Mouse (Mus musculus) heart, adult 9 months (tissue): ENCODE data around the gene Casz1.

ENCODE experiments used
- DNase-seq, 2 experiments: peaks; one replicate each; pipeline ENCODE4 v3.0.0; 2022; ENCODE audit warnings: low spot score in 2 of 2

Gene Casz1

DNA sequence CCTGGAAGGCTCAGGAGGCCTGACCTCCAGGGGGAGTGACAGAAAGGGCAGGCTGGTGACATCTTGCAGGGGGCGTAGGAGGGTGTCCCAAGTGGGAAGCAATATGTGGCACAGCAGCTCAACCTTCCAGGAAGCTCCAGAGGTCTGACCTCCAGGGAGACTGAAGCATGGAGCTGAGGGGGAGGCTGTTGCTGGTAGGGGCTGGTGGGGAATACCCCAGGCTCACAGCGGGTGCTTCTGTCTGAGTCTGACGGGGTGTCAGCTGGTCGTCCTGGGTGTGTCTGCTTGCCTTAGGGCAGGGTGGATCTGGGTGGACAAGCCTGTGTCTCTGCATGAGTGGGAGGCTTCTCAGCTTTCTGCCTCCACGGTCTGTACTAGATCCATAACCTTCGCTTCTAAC, 38.1 kb downstream of the Casz1 start:
- no peak for DNase-seq

DNA sequence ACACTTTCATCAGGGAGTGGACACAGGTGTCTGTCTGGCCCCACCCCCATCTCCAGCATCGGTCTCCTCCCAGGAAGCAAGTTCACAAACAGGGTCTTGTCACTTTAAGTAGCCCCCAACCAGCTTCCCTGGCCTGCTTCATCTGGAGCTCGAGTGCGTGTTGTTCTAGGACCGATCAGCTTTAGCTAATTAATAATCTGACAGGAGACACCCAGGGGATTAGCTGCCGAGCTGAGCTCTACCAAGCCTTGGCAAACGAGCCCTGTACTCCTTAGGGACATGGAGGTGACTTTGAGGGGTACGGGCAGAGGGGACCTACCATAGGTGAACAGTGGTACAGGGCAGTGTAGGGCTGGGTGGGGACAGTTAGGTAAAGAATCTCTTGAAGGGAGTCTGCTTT, 40.7 kb downstream of the Casz1 start:
- DNase-seq, result no peak

- DNase-seq, result peak; percentile 64 to 78
Observed at GRCm38 (mm10) chr4:148846203-148846602, 42.0 kb downstream of the Casz1 start.

DNA sequence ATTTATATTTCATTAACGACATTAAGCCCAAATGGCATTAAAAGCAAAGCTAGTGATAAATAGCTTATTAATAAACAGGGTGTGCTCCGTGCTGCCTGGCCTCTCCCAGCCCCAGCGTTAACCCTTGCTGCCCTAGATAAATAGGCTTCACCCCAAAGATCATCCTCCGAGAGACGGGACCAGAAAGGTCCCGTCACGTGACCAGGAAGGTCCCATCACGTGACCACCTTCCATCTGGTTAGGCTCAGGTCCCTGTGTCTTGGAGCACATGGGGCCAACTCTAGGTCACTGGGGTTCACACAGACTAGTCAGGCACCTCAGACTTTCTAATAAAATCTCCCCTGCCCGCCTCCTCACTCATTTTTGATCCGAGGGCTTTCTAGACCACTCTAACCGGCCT, 42.5 kb downstream of the Casz1 start:
- no peak for DNase-seq

DNA sequence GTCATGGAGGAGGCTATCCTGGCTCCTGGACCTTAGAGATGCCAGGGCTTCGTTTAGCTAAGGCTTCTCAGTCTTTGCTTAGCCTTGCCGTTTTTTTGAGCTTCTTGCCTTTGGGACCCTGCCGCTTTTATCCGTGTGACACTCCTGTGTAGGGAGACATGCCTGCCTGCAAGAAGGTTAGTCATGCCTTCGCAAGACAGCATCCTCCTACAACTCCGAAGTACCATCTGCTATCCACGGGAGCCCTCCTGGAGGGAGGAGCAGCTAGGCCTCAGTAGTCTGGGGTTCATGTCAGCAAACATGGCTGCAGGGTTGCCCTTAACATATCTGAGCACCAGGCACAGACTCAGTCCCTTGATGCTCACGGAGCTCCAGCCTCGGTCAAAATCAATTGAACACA, 43.4 kb downstream of the Casz1 start:
- no peak for DNase-seq

DNA sequence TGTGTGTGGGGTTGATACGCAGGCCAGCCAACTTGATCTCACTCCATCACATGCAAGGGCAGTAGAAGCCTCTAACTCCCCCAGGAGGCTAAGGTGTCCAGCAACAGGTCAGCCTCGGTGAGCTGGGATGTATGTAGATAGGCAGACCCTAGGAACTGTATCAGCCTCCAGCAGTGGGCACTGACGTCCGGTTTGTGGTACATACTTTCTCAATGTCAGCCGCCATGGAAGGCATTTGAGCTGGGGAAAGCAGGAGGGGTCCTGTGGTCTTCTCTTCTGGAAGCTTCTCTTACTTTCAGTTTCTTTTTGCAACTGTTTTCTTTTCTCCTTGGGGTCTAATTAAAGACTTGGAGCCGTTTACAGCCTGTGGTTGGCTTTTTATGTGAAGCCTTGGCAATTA, 45.2 kb downstream of the Casz1 start:
- DNase-seq, result no peak

GRCm38 (mm10) chr4:148853057-148853456, 48.8 kb downstream of the Casz1 start:
- DNase-seq, result no peak

DNA sequence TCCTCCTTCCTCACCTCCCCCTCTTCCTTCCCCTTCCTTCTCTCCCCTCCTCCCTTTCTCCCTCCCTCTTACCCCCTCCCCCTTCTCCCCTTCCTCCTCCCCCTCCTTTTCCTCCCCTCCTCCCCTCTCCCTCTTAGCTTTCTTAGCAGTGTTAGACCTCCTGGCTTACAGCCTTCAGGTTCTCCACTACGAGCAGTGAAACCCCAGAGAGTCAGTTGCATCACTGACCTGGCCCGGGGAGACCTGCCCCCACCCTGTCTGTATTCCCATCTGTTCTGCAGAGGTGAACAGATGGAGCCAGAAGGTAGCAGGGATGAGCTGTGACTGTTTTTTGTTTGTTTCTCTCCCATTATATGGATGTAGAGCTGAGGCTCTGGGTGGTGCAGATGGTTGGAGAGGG, 49.9 kb downstream of the Casz1 start:
- DNase-seq, result no peak

GRCm38 (mm10) chr4:148855527-148855926, 51.3 kb downstream of the Casz1 start:
- DNase-seq, result no peak

DNA sequence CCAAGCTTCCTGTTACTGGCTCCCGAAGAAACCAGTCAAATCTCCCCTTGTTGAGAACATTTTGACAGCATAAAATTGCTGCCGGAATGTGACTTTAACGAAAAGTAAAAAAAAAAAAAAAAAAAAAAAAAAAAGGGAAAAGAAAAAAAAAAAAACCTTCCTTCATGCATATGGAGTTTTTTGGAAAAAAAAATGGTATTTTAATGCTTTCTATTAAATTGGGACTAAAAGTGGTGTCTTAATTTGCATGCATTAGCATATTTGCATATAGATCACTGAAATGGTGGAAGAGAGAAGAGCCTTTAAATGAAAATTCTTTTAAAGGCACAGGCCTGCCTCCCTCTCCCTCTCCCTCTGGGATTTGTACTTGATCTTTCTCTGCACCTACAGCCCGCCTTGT, 52.0 kb downstream of the Casz1 start:
- DNase-seq, result no peak

GRCm38 (mm10) chr4:148857398-148858084, 53.3 kb downstream of the Casz1 start:
- DNase-seq, result no peak

- no peak for DNase-seq
Observed at GRCm38 (mm10) chr4:148858194-148858593, 54.0 kb downstream of the Casz1 start.

DNA sequence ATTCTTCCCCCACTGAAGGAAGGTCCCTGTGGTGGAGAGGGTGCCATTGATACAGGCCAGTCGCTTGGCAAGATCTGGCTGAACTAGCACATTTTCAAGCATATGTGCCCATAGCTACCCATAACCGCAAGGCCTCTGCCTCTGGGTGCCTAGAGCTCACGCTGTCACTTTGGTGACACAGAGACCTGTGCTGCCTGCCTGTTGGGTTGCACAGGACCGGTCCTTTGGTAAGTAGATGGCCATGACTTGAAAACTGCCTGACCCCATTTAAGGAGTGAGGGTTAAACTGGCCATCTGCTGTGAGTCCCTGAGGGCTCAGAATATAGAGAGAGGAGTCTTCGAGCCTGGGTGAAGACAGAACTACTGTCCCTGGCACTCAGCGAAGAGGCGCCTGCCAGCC, 55.2 kb downstream of the Casz1 start:
- DNase-seq, result no peak

GRCm38 (mm10) chr4:148859906-148860491, 55.8 kb downstream of the Casz1 start:
- DNase-seq, result no peak

GRCm38 (mm10) chr4:148860636-148861035, 56.4 kb downstream of the Casz1 start:
- DNase-seq, result no peak

GRCm38 (mm10) chr4:148866812-148867470, 62.7 kb downstream of the Casz1 start:
- no peak for DNase-seq

- DNase-seq, result peak; percentile 46 to 62
Observed at GRCm38 (mm10) chr4:148867721-148868397, 63.6 kb downstream of the Casz1 start.

DNA sequence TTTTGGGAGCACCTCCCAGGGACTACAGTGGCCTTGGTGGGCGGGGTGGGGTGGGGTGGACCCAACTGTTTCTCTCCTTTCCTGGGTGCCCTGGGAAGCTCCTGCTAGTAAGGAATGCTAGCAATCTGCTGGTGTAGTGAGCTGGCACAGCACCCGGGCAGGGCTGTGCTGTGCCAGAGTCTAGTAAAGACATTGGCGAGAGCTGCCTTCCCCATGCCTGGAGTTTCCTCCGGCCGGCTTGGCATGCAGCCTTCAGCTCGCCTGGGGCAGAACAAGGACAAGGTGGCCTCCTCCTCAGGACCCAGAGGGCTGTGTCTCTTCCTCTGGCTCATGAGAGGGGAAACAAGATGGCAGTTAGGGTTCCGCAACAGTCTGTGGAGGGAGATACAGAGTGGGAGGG, 65.3 kb downstream of the Casz1 start:
- peak; percentile 44 to 59 for DNase-seq

- DNase-seq, result no peak
Observed at GRCm38 (mm10) chr4:148870496-148870895, 66.3 kb downstream of the Casz1 start.

DNA sequence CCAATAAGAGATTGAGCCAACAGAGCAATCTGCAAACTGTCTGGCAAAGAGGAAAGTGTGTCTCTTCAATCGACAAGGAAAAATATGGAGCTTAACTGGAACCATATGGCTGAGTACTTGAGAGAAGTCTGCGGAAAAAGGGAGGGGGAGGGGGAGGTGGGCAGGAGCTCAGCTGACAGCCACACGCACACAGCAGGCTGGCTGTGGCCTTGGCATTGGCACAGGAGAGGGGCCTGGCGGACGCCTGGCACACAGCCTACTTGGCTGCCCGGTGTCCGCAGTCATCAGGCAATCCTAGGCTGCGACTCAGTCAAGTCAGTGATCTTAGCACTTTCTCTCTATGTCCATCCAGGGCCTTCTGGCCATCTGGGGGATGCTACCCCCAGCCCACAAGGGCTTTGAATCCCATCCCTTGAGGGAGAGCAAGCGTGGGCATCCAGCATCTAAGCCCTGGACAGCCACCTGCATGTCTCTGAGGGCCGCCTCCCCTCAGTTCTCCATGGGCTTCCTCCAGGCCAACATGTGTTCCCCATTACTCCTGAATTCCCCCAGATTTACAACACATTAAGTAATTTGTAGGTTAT, 67.6 kb downstream of the Casz1 start:
- peak; percentile 39 to 68 for DNase-seq

- no peak for DNase-seq
Observed at GRCm38 (mm10) chr4:148872372-148872771, 68.1 kb downstream of the Casz1 start.

- peak in 1 of 2 experiments; percentile 57 for DNase-seq
Observed at GRCm38 (mm10) chr4:148872783-148873182, 68.6 kb downstream of the Casz1 start.
